Comparison of ENCODE assay signal across 14 mouse cellular contexts in genomic region chr1:54841788-54842187, GRCm38 (mm10).
DNase-seq lines count a peak whose midpoint lies in the region; ATAC-seq lines count a peak whose summit lies in the region.
"Had no signal": no experiment of that assay in that cellular context is flagged by ENCODE, and none has a peak within 500 bp of the region (broad histone marks: within the 10 kb centered on the region; RNA-seq: fewer than 3 reads in every experiment).

No protein-coding gene starts in this region.

- no peaks in the 10 kb centered on the region for H3K9me3 ChIP-seq in liver, embryonic 11.5 days (ENCODE audit: control insufficient read depth, low read length)
- H3K9me3 ChIP-seq in midbrain, embryonic 15.5 days: no peaks in the 10 kb centered on the region
- H3K9me3 ChIP-seq: G1E; neural tube, embryonic 13.5 days had no signal

- H3K9ac ChIP-seq in liver, embryonic 11.5 days (ENCODE audit: low read depth, low read length): no peak overlapping the region
- no peak overlapping the region for H3K9ac ChIP-seq in midbrain, embryonic 15.5 days
- H3K9ac ChIP-seq: neural tube, embryonic 13.5 days had no signal

- DNase-seq in liver: peak; percentile 40
- DNase-seq in liver, embryonic 11.5 days (ENCODE audit: low spot score): no peak
- DNase-seq in c-Kit-positive CD71-negative TER-119-negative erythroid progenitor cells, embryonic 14.5 days (ENCODE audit: low read depth): peak; percentile 72
- peak; percentile 87 for DNase-seq in naive thymus-derived CD4-positive, alpha-beta T cell, adult 2 months (ENCODE audit: low read depth)
- peak; percentile 77 for DNase-seq in thymus, postnatal 25 days
- DNase-seq in layer of hippocampus, adult 11-12 months (ENCODE audit: low spot score): no peak
- DNase-seq in adrenal gland, adult (ENCODE audit: inconsistent age in 2 of 2, low spot score in 1 of 2): no peak
- DNase-seq: adrenal gland, adult 2 months; cerebellum, adult 8-10 months had no signal

- peaks cover 14% of the 10 kb centered on the region for H3K4me1 ChIP-seq in liver, embryonic 11.5 days (replicated peaks; ENCODE audit: control insufficient read depth, insufficient read depth, low read length)
- no peaks in the 10 kb centered on the region for H3K4me1 ChIP-seq in midbrain, embryonic 15.5 days

- WGBS in liver, embryonic 11.5 days: 31% methylated on average over 5 of the region's 5 CpGs
- whole genome bisulfite sequencing in midbrain, embryonic 15.5 days: 50% methylated on average over 5 of the region's 5 CpGs

- H3K4me2 ChIP-seq in liver, embryonic 11.5 days: no peak overlapping the region
- no peak overlapping the region for H3K4me2 ChIP-seq in midbrain, embryonic 15.5 days
- H3K4me2 ChIP-seq: neural tube, embryonic 13.5 days had no signal

- H3K27ac ChIP-seq in liver, embryonic 11.5 days (ENCODE audit: low read depth, low read length): no peak overlapping the region
- H3K27ac ChIP-seq in midbrain, embryonic 15.5 days: no peak overlapping the region
- H3K27ac ChIP-seq: left cerebral cortex, adult 2 months; macrophage; neural tube, embryonic 13.5 days had no signal

- H3K27me3 ChIP-seq in liver, embryonic 11.5 days (replicated peaks; ENCODE audit: control insufficient read depth, insufficient read depth, low read length): no peaks in the 10 kb centered on the region
- no peaks in the 10 kb centered on the region for H3K27me3 ChIP-seq in midbrain, embryonic 15.5 days (replicated peaks)
- H3K27me3 ChIP-seq: neural tube, embryonic 13.5 days had no signal

- H3K36me3 ChIP-seq in liver, embryonic 11.5 days (ENCODE audit: control insufficient read depth, insufficient read depth, low read length): no peaks in the 10 kb centered on the region
- no peaks in the 10 kb centered on the region for H3K36me3 ChIP-seq in midbrain, embryonic 15.5 days (replicated peaks)
- H3K36me3 ChIP-seq: G1E; neural tube, embryonic 13.5 days had no signal

- ATAC-seq in liver, embryonic 11.5 days (replicated peaks; ENCODE audit: low FRiP score): no peak
- no peak for ATAC-seq in midbrain, embryonic 15.5 days (replicated peaks)

- no peak overlapping the region for H3K4me3 ChIP-seq in liver, embryonic 11.5 days (ENCODE audit: low read depth, low read length)
- no peak overlapping the region for H3K4me3 ChIP-seq in midbrain, embryonic 15.5 days
- H3K4me3 ChIP-seq: left cerebral cortex, adult 2 months; neural tube, embryonic 13.5 days had no signal

Comparison
In these comparisons a context has a peak if more than half of its experiments do, and no peak if none do; other contexts are left out.
1. DNase-seq: peak in liver (single experiment), c-Kit-positive CD71-negative TER-119-negative erythroid progenitor cells, embryonic 14.5 days (single experiment), naive thymus-derived CD4-positive, alpha-beta T cell, adult 2 months (single experiment) and thymus, postnatal 25 days (single experiment); none in liver, embryonic 11.5 days (single experiment), layer of hippocampus, adult 11-12 months (single experiment) and adrenal gland, adult (0 of 2).